Mouse (Mus musculus) liver, postnatal 0 days (tissue): ENCODE measurements around the gene Coasy. TPM values are rescaled to one million over a fixed set of nuclear protein-coding genes. Genes with fewer than 3 reads are reported as not detected.

ENCODE experiments used
- ATAC-seq: fragments of 200-750 bp; cut with Nextera tagmentation; 2 replicates; pipeline ENCODE4 v1.8.0; 2017; ENCODE audit warnings: mild to moderate bottlenecking, moderate library complexity
- DNase-seq: peaks from one replicate; pipeline ENCODE4 v3.0.0-alpha.2; 2016
- H3K27ac ChIP-seq: fragments of 300-500 bp; sonication (generic); 2 replicates; pipeline ENCODE4 v1.5.1; 2014; ENCODE audit warnings: antibody characterized with exemption, moderate library complexity, mild to moderate bottlenecking, low read depth
- H3K27me3 ChIP-seq: fragments of 300-500 bp; sonication (generic); 2 replicates; pipeline ENCODE4 v1.6.1; 2014; ENCODE audit warnings: low read length, control low read depth, mixed read lengths; ENCODE audit not compliant: insufficient read depth
- H3K36me3 ChIP-seq: fragments of 300-500 bp; sonication (generic); replicated peaks from 2 replicates; pipeline ENCODE4 v1.6.1; 2014; ENCODE audit warnings: mild to moderate bottlenecking, control low read depth, low read length, moderate library complexity, mixed read lengths; ENCODE audit not compliant: insufficient read depth
- H3K4me1 ChIP-seq: fragments of 300-500 bp; sonication (generic); 2 replicates; pipeline ENCODE4 v1.6.1; 2014; ENCODE audit warnings: antibody characterized with exemption, mild to moderate bottlenecking, control low read depth; ENCODE audit not compliant: insufficient read depth
- H3K4me2 ChIP-seq: fragments of 300-500 bp; sonication (generic); 2 replicates; pipeline ENCODE4 v1.6.1; 2014; ENCODE audit warnings: low read depth, mild to moderate bottlenecking, low read length, moderate library complexity, mixed read lengths
- H3K4me3 ChIP-seq: fragments of 300-500 bp; sonication (generic); 2 replicates; pipeline ENCODE4 v1.5.1; 2014; ENCODE audit warnings: low read depth, low read length
- H3K9ac ChIP-seq: fragments of 300-500 bp; sonication (generic); replicated peaks from 2 replicates; pipeline ENCODE4 v1.6.1; 2014; ENCODE audit warnings: mild to moderate bottlenecking, moderate library complexity
- H3K9me3 ChIP-seq: fragments of 300-500 bp; sonication (generic); 2 replicates; pipeline ENCODE4 v1.6.1; 2016; ENCODE audit warnings: mild to moderate bottlenecking, control low read depth, low read length, mixed read lengths
- CTCF ChIP-seq: sonication (generic); IDR thresholded peaks from 2 replicates; pipeline ENCODE4 v1.5.1; 2016; ENCODE audit warnings: antibody characterized with exemption, low read depth
- EP300 ChIP-seq: IDR thresholded peaks from 2 replicates; pipeline ENCODE4 v1.6.1; 2016; ENCODE audit warnings: antibody characterized with exemption, low read depth, mild to moderate bottlenecking
- WGBS: fragments of 180-500 bp; shearing (Covaris S2); extraction: QIAGEN DNeasy Blood & Tissue Kit; methylation state at CpG from one replicate; pipeline ENCODE4 v1.1.7; 2014; ENCODE audit not compliant: insufficient replicate concordance; 5-methylcytosine and 5-hydroxymethylcytosine counted together
- polyA plus RNA-seq: library from polyadenylated mRNA; unstranded; fragments of >200 nt; fragmentation: Nextera tagmentation; extraction: Ambion mirVana; gene quantifications from 2 replicates; pipeline ENCODE4 v1.2.1, GENCODE M21; 2015

Coasy gene
- polyA plus RNA-seq, 1 experiment from 2014 or later: 42.9 TPM

- no peak overlapping the region for H3K27ac ChIP-seq
- no peak overlapping the region for H3K4me3 ChIP-seq
- peak; percentile 70 for TF ChIP-seq CTCF
- TF ChIP-seq EP300: no peak
- no peaks in the 10 kb centered on the region for H3K27me3 ChIP-seq
- H3K4me1 ChIP-seq: peaks cover 3% of the 10 kb centered on the region
- H3K4me2 ChIP-seq: no peak overlapping the region
- peaks cover 5% of the 10 kb centered on the region for H3K9me3 ChIP-seq
- ATAC-seq (no peak), DNase-seq (no peak)
- 100% methylated on average over 1 of the region's 1 CpGs for WGBS
- H3K36me3 ChIP-seq: peaks cover 56% of the 10 kb centered on the region
- no peak overlapping the region for H3K9ac ChIP-seq
Observed at GRCm38 (mm10) chr11:101053974-101054373, 28.4 kb upstream of the Coasy start.

DNA sequence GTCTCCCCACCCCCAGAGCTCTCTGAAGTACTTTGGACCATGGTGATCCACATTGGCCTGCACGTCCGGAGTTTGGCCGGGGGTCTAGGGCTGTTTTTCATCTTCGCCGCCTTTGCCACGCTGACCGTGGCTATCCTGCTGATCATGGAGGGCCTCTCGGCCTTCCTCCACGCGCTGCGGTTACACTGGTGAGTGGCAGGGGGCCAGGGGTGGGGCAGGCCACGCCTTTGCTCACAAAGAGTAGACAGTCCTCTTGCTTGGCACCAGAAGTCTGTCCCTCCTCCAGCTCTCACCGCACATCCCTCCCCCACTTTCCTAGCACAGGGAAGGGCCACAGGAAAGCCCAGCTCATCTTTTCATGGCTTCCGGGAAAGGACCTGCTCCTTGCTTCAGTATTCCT is 26.9 kb upstream of the Coasy start:
- TF ChIP-seq CTCF: no peak
- no peak for TF ChIP-seq EP300
- DNase-seq: no peak
- no peak for ATAC-seq
- peaks cover 5% of the 10 kb centered on the region for H3K9me3 ChIP-seq
- no peak overlapping the region for H3K27ac ChIP-seq
- WGBS: 75% methylated on average over 14 of the region's 14 CpGs
- no peak overlapping the region for H3K9ac ChIP-seq
- H3K4me1 ChIP-seq: peaks cover 3% of the 10 kb centered on the region
- H3K27me3 ChIP-seq: no peaks in the 10 kb centered on the region
- no peak overlapping the region for H3K4me3 ChIP-seq
- H3K36me3 ChIP-seq: peaks cover 45% of the 10 kb centered on the region
- H3K4me2 ChIP-seq: no peak overlapping the region

GRCm38 (mm10) chr11:101056885-101057284 is 25.5 kb upstream of the Coasy start:
- WGBS: 60% methylated on average over 8 of the region's 8 CpGs
- H3K9ac ChIP-seq: no peak overlapping the region
- no peak; the same call in 1 of the 2 replicates for ATAC-seq
- peaks cover 5% of the 10 kb centered on the region for H3K9me3 ChIP-seq
- H3K27ac ChIP-seq: peak overlapping the region; percentile 34; the same call in 1 of the 2 replicates
- TF ChIP-seq CTCF: no peak
- no peak for TF ChIP-seq EP300
- H3K4me3 ChIP-seq: no peak overlapping the region
- H3K27me3 ChIP-seq: no peaks in the 10 kb centered on the region
- no peak for DNase-seq
- H3K4me1 ChIP-seq: peaks cover 4% of the 10 kb centered on the region
- no peak overlapping the region for H3K4me2 ChIP-seq
- peaks cover 38% of the 10 kb centered on the region for H3K36me3 ChIP-seq

- Histone ChIP-seq H3K4me1 (peaks cover 13% of the 10 kb centered on the region), H3K36me3 (peaks cover 44% of the 10 kb centered on the region), H3K4me2 (no peak overlapping the region), H3K9me3 (peaks cover 5% of the 10 kb centered on the region), H3K9ac (no peak overlapping the region), H3K27me3 (no peaks in the 10 kb centered on the region), H3K27ac (no peak overlapping the region), H3K4me3 (no peak overlapping the region)
- TF ChIP-seq CTCF (peak; percentile 92), EP300 (no peak)
- WGBS: 24% methylated on average over 5 of the region's 5 CpGs
- peak; percentile 87 for DNase-seq
- peak; percentile 56 for ATAC-seq
Observed at GRCm38 (mm10) chr11:101057860-101058259, 24.5 kb upstream of the Coasy start.

- DNase-seq (no peak), ATAC-seq (no peak)
- WGBS: 65% methylated on average over 5 of the region's 5 CpGs
- peaks cover 46% of the 10 kb centered on the region for H3K36me3 ChIP-seq
- no peaks in the 10 kb centered on the region for H3K27me3 ChIP-seq
- H3K27ac ChIP-seq: no peak overlapping the region
- no peak overlapping the region for H3K4me3 ChIP-seq
- H3K4me1 ChIP-seq: peaks cover 22% of the 10 kb centered on the region
- no peak overlapping the region for H3K4me2 ChIP-seq
- H3K9ac ChIP-seq: no peak overlapping the region
- peaks cover 3% of the 10 kb centered on the region for H3K9me3 ChIP-seq
- no peak for TF ChIP-seq EP300
- TF ChIP-seq CTCF: no peak
Observed at GRCm38 (mm10) chr11:101058726-101059125, 23.6 kb upstream of the Coasy start.

DNA sequence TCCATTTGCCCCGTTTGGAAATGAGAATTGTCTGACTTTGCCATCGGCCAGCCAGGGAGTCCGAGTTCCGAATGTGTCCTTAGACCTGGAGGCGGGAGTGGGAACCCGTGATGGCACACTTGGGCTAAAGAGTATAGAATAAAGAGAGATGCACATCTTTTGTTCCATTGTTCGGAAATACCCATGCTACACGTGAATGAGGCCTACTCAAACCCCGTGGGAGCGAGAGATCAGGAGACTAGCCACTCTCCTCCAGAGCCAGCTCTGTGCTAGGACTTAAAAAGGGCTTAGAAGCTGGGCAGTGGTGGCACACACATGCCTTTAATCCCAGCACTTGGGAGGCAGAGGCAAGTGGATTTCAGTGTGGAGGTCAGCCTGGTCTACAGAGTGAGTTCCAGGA is 22.9 kb upstream of the Coasy start:
- H3K36me3 ChIP-seq: peaks cover 46% of the 10 kb centered on the region

DNA sequence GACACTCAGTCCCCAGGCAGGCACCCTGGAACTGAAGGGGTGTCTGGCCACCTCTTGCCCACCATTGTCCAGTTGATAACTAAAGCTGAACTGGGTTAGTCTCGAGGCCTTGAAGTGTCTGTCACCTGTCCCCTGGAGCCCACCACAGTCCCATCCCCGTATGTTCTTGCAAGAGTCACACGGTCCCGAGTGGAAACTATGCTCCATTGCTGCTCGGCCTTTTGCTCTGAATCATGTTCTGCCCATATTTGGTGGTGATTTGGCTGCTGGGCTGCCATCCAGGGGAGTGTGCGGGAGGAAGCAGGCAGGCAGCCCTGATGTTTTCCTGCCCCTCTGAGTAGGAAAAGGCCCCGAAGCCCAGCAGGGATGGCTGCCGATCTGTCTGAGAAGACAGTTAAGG is 22.2 kb upstream of the Coasy start:
- H3K27ac ChIP-seq: peak overlapping the region; percentile 35; the same call in 1 of the 2 replicates
- H3K4me1 ChIP-seq: peaks cover 36% of the 10 kb centered on the region
- no peak overlapping the region for H3K9ac ChIP-seq
- DNase-seq (no peak), ATAC-seq (no peak)
- no peaks in the 10 kb centered on the region for H3K27me3 ChIP-seq
- H3K4me2 ChIP-seq: no peak overlapping the region
- 66% methylated on average over 8 of the region's 8 CpGs for WGBS
- H3K9me3 ChIP-seq: no peaks in the 10 kb centered on the region
- no peak overlapping the region for H3K4me3 ChIP-seq
- TF ChIP-seq EP300 (no peak), CTCF (no peak)
- peaks cover 46% of the 10 kb centered on the region for H3K36me3 ChIP-seq

More for the DNA sequence above, 22.9 kb upstream of the Coasy start:
- H3K4me3 ChIP-seq: no peak overlapping the region
- 0 out of 2 replicates have a peak overlapping the region, but pooled peaks have one; percentile 35 for H3K27ac ChIP-seq
- ATAC-seq (no peak), DNase-seq (no peak)
- H3K9me3 ChIP-seq: no peaks in the 10 kb centered on the region
- H3K4me2 ChIP-seq: no peak overlapping the region
- no peak for TF ChIP-seq EP300
- WGBS: 89% methylated on average over 10 of the region's 10 CpGs
- H3K9ac ChIP-seq: no peak overlapping the region
- H3K4me1 ChIP-seq: peaks cover 29% of the 10 kb centered on the region
- no peaks in the 10 kb centered on the region for H3K27me3 ChIP-seq
